Mouse (Mus musculus) intestine, postnatal 0 days (tissue): Measurements from ENCODE around the gene Sfmbt1. TPM values are rescaled to one million over a fixed set of nuclear protein-coding genes. Genes with fewer than 3 reads are reported as not detected.
A peak's percentile ranks its signal among the peaks of the same experiment; 100 is the strongest.

Experiments
- ATAC-seq: fragments of 200-750 bp; cut with Nextera tagmentation; 2 replicates; pipeline ENCODE4 v1.8.0; 2017; ENCODE audit warnings: mild to moderate bottlenecking, moderate TSS enrichment, moderate library complexity
- H3K27ac ChIP-seq: fragments of 300-500 bp; sonication (generic); 2 replicates; pipeline ENCODE4 v1.5.1; 2014; ENCODE audit warnings: mild to moderate bottlenecking, low read depth, low read length, moderate library complexity
- H3K27me3 ChIP-seq: fragments of 300-500 bp; sonication (generic); replicated peaks from 2 replicates; pipeline ENCODE4 v1.6.1; 2014; ENCODE audit warnings: low read length, mixed read lengths; ENCODE audit not compliant: control insufficient read depth, insufficient read depth
- H3K36me3 ChIP-seq: fragments of 300-500 bp; sonication (generic); 2 replicates; pipeline ENCODE4 v1.6.1; 2014; ENCODE audit warnings: mild to moderate bottlenecking, moderate library complexity; ENCODE audit not compliant: control insufficient read depth, insufficient read depth
- H3K4me1 ChIP-seq: fragments of 300-500 bp; sonication (generic); replicated peaks from 2 replicates; pipeline ENCODE4 v1.6.1; 2014; ENCODE audit warnings: antibody characterized with exemption, low read length, mixed read lengths; ENCODE audit not compliant: control insufficient read depth, insufficient read depth
- H3K4me2 ChIP-seq: fragments of 300-500 bp; sonication (generic); replicated peaks from 2 replicates; pipeline ENCODE4 v1.6.1; 2014; ENCODE audit warnings: low read depth, mild to moderate bottlenecking, moderate library complexity
- H3K4me3 ChIP-seq: fragments of 300-500 bp; sonication (generic); 2 replicates; pipeline ENCODE4 v1.5.1; 2014; ENCODE audit warnings: low read depth, low read length
- H3K9ac ChIP-seq: fragments of 300-500 bp; sonication (generic); 2 replicates; pipeline ENCODE4 v1.6.1; 2014; ENCODE audit warnings: mild to moderate bottlenecking, low read depth, low read length
- H3K9me3 ChIP-seq: fragments of 300-500 bp; sonication (generic); 2 replicates; pipeline ENCODE4 v1.6.1; 2016; ENCODE audit warnings: mixed run types; ENCODE audit not compliant: control insufficient read depth
- CTCF ChIP-seq: sonication (generic); IDR thresholded peaks from 2 replicates; pipeline ENCODE4 v1.5.1; 2016; ENCODE audit warnings: low read depth, mild to moderate bottlenecking, control low read depth, antibody characterized with exemption, moderate library complexity
- WGBS: fragments of 180-500 bp; shearing (Covaris S2); extraction: QIAGEN DNeasy Blood & Tissue Kit; methylation state at CpG from one replicate; pipeline ENCODE4 v1.1.7; 2014; 5-methylcytosine and 5-hydroxymethylcytosine counted together
- polyA plus RNA-seq: library from polyadenylated mRNA; unstranded; fragments of >200 nt; fragmentation: Nextera tagmentation; extraction: Ambion mirVana; gene quantifications from 2 replicates; pipeline ENCODE4 v1.2.1, GENCODE M21; 2015

Sfmbt1 gene
- polyA plus RNA-seq, 1 experiment from 2014 or later: 11.4 TPM

GRCm38 (mm10) chr14:30826174-30827140, 111.8 kb downstream of the Sfmbt1 start:
- TF ChIP-seq CTCF: no peak
- Histone ChIP-seq H3K27me3 (no peaks in the 10 kb centered on the region), H3K9me3 (no peaks in the 10 kb centered on the region), H3K9ac (peak overlapping the region; percentile 91), H3K4me2 (peak overlapping the region; percentile 83), H3K27ac (no peak overlapping the region), H3K4me1 (peaks cover 31% of the 10 kb centered on the region), H3K36me3 (no peaks in the 10 kb centered on the region), H3K4me3 (peak overlapping the region; percentile 91)
- WGBS: 18% methylated on average over 17 of the region's 17 CpGs
- 0 out of 2 replicates have a peak, but pooled peaks have one; percentile 1 for ATAC-seq

DNA sequence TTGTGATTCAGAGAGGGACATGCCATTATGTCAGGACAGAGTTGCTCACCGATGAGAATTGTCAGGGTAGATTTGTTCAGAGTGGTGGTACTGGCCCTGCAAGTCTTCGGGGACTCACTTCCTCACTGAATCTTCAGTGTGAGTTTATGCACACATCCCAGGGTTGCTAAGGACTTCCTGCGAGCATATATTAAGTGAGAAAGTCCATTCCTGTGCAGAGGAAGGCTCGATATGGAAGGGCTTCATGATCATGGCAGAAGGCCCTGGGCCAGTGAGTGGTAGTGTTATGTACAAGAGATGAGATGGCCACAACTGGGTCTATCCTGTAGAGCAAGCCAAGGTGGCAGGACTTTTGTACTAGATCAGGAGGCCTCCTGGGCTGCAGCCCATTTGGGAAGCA, 112.8 kb downstream of the Sfmbt1 start:
- 51% methylated on average over 4 of the region's 4 CpGs for WGBS
- Histone ChIP-seq H3K27ac (no peak overlapping the region), H3K9ac (no peak overlapping the region), H3K4me1 (peaks cover 31% of the 10 kb centered on the region), H3K4me2 (no peak overlapping the region), H3K4me3 (no peak overlapping the region), H3K9me3 (no peaks in the 10 kb centered on the region), H3K27me3 (no peaks in the 10 kb centered on the region), H3K36me3 (no peaks in the 10 kb centered on the region)
- no peak for ATAC-seq
- no peak for TF ChIP-seq CTCF

- no peaks in the 10 kb centered on the region for H3K36me3 ChIP-seq
- no peak overlapping the region for H3K9ac ChIP-seq
- H3K4me1 ChIP-seq: peaks cover 31% of the 10 kb centered on the region
- WGBS: 79% methylated on average over 4 of the region's 4 CpGs
- no peaks in the 10 kb centered on the region for H3K9me3 ChIP-seq
- no peak overlapping the region; the same call in 1 of the 2 replicates for H3K27ac ChIP-seq
- TF ChIP-seq CTCF: no peak
- no peak for ATAC-seq
- H3K4me3 ChIP-seq: no peak overlapping the region
- no peaks in the 10 kb centered on the region for H3K27me3 ChIP-seq
- no peak overlapping the region for H3K4me2 ChIP-seq
These were observed 113.4 kb downstream of the Sfmbt1 start for GRCm38 (mm10) chr14:30828077-30828476.

DNA sequence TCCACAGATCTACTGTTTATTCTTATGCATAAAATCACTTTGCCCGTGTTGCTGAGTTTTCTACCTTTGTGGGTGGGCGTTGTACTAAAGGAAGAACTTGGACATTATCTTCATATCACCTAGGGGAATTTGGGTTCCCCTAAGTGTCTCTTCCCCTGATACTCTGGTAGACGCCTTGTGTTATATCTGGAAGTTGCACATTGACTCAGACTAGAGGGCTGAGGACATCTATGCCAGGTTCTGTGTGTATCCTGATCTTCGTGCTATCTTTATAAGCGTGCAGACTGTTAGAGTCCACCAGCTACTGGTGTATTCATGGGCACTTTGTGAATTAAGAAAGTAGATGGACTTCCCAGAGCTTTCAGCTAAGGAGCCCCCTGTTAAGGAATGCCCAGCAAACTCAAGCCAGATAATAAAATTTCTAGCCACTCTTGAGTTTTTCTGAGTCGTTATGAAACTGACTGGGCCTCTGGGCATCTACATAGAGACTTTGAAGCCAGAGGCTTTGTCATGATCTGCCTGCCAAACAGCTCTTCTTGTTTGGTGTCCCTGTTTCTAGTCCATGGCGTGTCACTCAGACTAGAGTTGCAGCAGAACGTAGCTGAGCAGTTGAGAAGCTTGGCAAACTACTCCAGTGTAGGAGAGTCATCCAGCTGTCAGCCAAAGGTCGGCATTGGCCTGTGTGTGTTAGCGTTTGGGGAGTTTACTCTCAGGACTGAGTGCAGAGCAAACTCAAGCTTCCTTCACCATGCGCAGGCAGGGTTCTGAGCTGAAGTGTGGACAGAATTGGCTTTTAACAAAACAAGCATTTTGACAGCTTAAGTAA, 114.2 kb downstream of the Sfmbt1 start:
- H3K36me3 ChIP-seq: no peaks in the 10 kb centered on the region
- 50% methylated on average over 11 of the region's 11 CpGs for WGBS
- no peak for ATAC-seq
- no peak overlapping the region for H3K4me3 ChIP-seq
- no peaks in the 10 kb centered on the region for H3K27me3 ChIP-seq
- H3K27ac ChIP-seq: 0 out of 2 replicates have a peak overlapping the region, but pooled peaks have one; percentile 15
- no peak overlapping the region for H3K9ac ChIP-seq
- peaks cover 31% of the 10 kb centered on the region for H3K4me1 ChIP-seq
- 0 out of 2 replicates have a peak overlapping the region, but pooled peaks have one; percentile 4 for H3K4me2 ChIP-seq
- H3K9me3 ChIP-seq: no peaks in the 10 kb centered on the region
- TF ChIP-seq CTCF: no peak

- Histone ChIP-seq H3K4me2 (no peak overlapping the region), H3K27me3 (no peaks in the 10 kb centered on the region), H3K9me3 (no peaks in the 10 kb centered on the region), H3K4me1 (no peaks in the 10 kb centered on the region), H3K9ac (no peak overlapping the region), H3K4me3 (no peak overlapping the region), H3K27ac (no peak overlapping the region), H3K36me3 (peaks cover 5% of the 10 kb centered on the region; the same call in 1 of the 2 replicates)
- no peak for TF ChIP-seq CTCF
- ATAC-seq: no peak
- 88% methylated on average over 14 of the region's 14 CpGs for WGBS
These were observed 122.9 kb downstream of the Sfmbt1 start for GRCm38 (mm10) chr14:30837416-30837996.
